Mouse (Mus musculus) telencephalon, adult 2 months (tissue): ENCODE data around the gene Gm9736.
"Not testable (repeated sequence)": the region's sequence is repeated elsewhere in the genome, so short reads cannot be mapped to it uniquely, and the experiment has no call there.

Source experiments
- DNase-seq: peaks from one replicate; pipeline ENCODE4 v3.0.0-alpha.2; 2011; ENCODE audit warnings: low read depth, low spot score

Gene Gm9736

GRCm38 (mm10) chr10:77751254-77751653, at the start of gene Gm9736:
Gene Gm9736 (minus strand): TSS chr10:77751354.
- not testable (repeated sequence) for DNase-seq

GRCm38 (mm10) chr10:77798921-77799508, 47.9 kb upstream of the Gm9736 start, which contains the start of gene Gm19668:
Gene Gm19668 (minus strand): TSS chr10:77799133.
- DNase-seq, result no peak

GRCm38 (mm10) chr10:77798164-77798920, 47.2 kb upstream of the Gm9736 start:
- DNase-seq, result not testable (repeated sequence)

- no peak for DNase-seq
These were observed 46.5 kb upstream of the Gm9736 start for GRCm38 (mm10) chr10:77797677-77798076.

GRCm38 (mm10) chr10:77794976-77795375, 43.8 kb upstream of the Gm9736 start, which contains the start of gene Gm9639:
Gene Gm9639 (minus strand): TSS chr10:77795076.
- DNase-seq, result no peak

- DNase-seq, result no peak
These were observed 37.5 kb upstream of the Gm9736 start for GRCm38 (mm10) chr10:77788621-77789020.

- not testable (repeated sequence) for DNase-seq
These were observed 36.7 kb upstream of the Gm9736 start, which contains the start of gene Gm7137 for GRCm38 (mm10) chr10:77787876-77788275. Gene Gm7137 (minus strand): TSS chr10:77788200.

- DNase-seq, result not testable (repeated sequence)
These were observed 32.2 kb upstream of the Gm9736 start for GRCm38 (mm10) chr10:77783396-77783795.

GRCm38 (mm10) chr10:77782442-77782841, 31.3 kb upstream of the Gm9736 start, which contains the start of gene Gm3250:
Gene Gm3250 (minus strand): TSS chr10:77782542.
- DNase-seq, result not testable (repeated sequence)

GRCm38 (mm10) chr10:77776844-77777243, 25.7 kb upstream of the Gm9736 start, which contains the start of gene Gm7138:
Gene Gm7138 (minus strand): TSS chr10:77776944.
- DNase-seq, result not testable (repeated sequence)

GRCm38 (mm10) chr10:77772142-77772541, 21.0 kb upstream of the Gm9736 start:
- DNase-seq, result not testable (repeated sequence)

- DNase-seq, result not testable (repeated sequence)
These were observed 20.1 kb upstream of the Gm9736 start, which contains the start of gene Gm3238 for GRCm38 (mm10) chr10:77771225-77771624. Gene Gm3238 (minus strand): TSS chr10:77771325.

- no peak for DNase-seq
These were observed 18.6 kb upstream of the Gm9736 start for GRCm38 (mm10) chr10:77769727-77770126.

GRCm38 (mm10) chr10:77759582-77759981, 8.4 kb upstream of the Gm9736 start, which contains the start of gene Gm3233:
Gene Gm3233 (minus strand): TSS chr10:77759682.
- not testable (repeated sequence) for DNase-seq

GRCm38 (mm10) chr10:77753448-77753847, 2.3 kb upstream of the Gm9736 start:
- no peak for DNase-seq

- DNase-seq, result not testable (repeated sequence)
These were observed 1.2 kb upstream of the Gm9736 start for GRCm38 (mm10) chr10:77752312-77752711.

- DNase-seq, result not testable (repeated sequence)
These were observed 468 bp downstream of the Gm9736 start for GRCm38 (mm10) chr10:77750686-77751085.

- DNase-seq, result not testable (repeated sequence)
These were observed 9.0 kb downstream of the Gm9736 start, which contains the start of gene Gm18596 for GRCm38 (mm10) chr10:77741924-77742688. Gene Gm18596 (minus strand): TSS chr10:77742638.

- DNase-seq, result no peak
These were observed 12.2 kb downstream of the Gm9736 start for GRCm38 (mm10) chr10:77738929-77739328.

GRCm38 (mm10) chr10:77735928-77736327, 15.2 kb downstream of the Gm9736 start:
- no peak for DNase-seq

GRCm38 (mm10) chr10:77729241-77729640, 21.9 kb downstream of the Gm9736 start:
- DNase-seq, result no peak
